Mouse (Mus musculus) retina, adult 2 months (tissue): Measurements from ENCODE around the gene Vkorc1.
"Not testable (repeated sequence)": the region's sequence is repeated elsewhere in the genome, so short reads cannot be mapped to it uniquely, and the experiment has no call there.

ENCODE experiments used
- DNase-seq: peaks from one replicate; pipeline ENCODE4 v3.0.0-alpha.2; 2012; ENCODE audit warnings: low read depth, low spot score

The Vkorc1 gene

DNA sequence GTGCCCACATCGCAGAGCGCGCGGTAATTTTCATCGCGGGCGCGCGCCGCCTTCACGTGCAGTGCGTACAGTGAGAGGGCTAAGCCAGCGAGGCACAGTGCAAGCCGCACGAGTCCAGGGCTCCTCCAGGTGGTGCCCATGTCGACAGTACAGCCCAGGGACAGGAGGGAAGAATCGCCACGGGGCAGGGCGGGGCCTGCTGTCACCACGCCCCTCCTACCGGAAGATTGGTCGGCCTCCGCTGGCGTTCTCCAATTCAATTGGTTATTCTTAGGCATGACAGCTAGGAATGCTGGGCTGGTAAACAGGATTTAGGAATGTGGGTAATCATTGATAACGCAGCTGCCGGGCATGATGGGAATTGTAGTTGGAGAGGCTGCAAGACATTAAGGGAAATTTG, at the start of gene Vkorc1, which contains the start of gene Gm21974:
Vkorc1 (minus strand) TSS at position 176 of the 400 bp plus-strand sequence.
Gm21974 (minus strand) TSS at position 13 of the 400 bp plus-strand sequence.
- DNase-seq, result peak; percentile 88

DNA sequence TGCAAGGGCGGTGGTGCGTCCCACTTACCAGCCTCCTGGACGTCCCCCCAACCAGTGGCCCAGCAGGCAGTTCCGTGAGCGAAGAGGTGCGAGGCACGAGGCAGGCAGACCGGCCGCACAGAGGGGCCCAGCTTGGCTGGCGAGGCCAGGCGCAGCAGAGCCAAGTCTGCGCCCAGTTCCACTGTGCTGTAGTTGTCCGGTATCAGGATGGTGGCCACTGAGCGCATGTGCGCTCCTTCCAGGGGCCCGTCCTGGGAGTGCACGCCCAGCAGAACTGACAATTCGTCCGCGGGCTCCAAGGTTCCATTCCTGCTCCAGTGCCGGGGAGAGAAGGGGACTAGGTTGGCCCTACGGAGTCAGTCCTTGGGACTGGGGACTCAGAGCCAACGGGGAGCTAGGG, 49.2 kb upstream of the Vkorc1 start:
- DNase-seq, result no peak

DNA sequence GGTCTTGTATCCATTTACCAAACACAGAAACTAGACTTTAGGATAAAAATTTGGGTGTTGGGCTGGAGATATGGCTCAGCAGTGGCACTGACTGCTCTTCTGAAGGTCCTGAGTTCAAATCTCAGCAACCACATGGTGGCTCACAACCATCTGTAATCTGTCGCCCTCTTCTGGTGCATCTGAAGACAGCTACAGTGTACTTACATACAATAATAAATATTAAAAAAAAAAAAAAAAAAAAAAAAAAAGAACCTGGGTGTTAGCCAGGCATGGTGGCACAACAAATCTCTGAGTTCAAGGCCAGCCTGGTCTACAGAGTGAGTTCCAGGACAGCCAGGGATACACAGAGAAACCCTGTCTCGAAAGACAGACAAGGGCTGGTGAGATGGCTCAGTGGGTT, 46.7 kb upstream of the Vkorc1 start:
- not testable (repeated sequence) for DNase-seq

DNA sequence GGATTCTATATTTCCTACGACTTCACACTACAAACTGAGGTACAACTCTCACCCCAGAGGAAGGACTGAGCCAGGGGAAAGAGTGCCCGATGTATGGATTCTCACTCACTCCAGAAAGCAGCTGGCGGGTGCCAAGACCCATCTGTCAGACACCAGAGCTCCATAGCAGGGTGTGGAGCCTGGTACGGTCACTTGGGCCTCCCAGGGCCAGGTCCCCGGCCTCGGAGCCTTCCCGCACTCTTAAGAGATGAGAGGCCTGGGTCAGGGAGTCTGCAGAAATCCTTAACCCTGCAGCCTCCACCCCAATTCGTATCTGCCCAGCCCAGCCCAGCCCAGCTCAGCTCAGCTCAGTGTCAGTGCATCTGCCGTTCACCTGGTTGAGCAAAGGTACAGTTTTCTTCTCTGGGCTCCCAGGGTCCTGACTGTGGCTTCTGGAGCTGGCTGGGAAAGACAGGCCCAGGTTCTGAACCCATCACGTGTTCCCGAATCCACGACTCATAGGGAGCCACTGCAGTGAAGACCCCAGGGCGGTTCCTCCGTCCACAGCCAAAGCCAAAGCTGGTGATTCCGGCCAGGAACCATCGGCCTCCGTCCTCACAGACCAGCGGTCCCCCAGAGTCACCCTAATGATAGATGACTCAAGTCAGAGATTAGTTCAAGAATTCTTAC, 40.9 kb upstream of the Vkorc1 start:
- no peak for DNase-seq

DNA sequence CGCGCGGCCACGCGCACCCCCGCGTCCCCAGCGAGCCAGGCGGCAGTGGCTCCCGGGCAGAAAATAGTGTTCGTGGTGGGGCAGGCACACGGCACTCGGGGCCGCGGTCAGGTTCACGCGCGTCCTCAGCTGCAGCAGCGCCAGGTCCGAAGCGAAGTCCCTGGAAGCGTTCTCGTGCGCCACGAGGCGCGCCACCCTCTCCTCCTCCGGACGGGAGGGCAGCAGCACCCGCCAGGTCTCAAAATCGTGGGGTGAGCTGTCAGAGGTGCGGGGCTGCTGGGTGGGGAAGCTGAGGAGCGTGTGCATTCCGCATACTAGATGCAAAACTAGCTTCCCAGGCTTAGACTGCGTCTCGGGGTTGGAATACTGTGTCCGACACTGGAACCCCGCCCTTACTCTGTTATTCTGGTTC, 40.3 kb upstream of the Vkorc1 start:
- no peak for DNase-seq

DNA sequence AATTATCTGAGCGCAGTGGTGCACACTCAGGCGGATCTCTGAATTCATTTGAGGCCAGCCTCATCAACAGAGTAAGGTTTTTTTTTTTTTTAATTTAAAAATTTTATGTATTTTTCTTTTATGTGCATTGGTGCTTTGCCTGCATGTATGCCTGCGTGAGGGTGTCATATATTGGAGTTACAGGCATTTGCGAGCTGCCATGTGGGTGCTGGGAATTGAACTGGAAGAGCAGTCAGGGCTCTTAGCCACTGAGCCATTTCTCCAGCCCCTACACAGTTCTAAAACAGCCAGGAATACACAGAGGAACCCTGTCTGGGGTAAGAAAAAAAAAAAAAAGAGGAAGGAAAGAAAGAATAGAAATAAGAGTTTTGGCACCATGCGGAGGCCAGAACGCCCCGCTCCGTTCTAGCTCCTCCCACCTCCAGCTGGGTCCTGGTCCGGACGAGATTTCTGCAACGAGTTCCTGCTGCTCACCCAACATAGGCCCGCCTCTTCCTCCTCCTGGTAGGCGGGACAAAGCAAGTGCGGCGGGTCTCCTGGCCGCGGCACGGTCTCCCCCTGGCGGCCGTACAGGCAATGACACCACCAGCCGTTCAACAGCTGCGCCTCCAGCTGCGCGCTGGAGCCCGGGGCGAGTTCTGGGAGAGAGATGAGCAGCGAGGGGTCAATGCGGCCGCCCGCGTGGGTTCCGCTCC, 39.8 kb upstream of the Vkorc1 start:
- peak; percentile 88 for DNase-seq

DNA sequence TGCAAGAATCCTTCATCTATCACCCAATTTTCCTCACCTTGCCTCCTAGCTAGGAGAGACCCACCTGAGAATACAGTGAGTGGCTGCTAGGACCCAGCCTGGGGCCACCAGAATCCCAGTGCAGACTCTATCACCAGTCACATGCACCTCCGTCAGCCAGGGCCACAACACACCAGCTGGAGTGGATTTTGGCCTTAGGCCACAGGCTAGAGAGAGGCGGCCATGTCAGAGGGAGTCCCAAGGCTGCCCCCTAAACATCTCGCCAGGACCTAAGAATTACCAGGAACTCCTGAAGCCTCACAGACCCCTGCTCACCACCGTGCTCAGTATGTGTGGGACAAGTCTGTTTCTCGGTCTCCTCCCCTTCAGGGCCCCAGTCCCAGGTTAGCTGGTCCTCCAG, 38.7 kb upstream of the Vkorc1 start:
- DNase-seq, result no peak

DNA sequence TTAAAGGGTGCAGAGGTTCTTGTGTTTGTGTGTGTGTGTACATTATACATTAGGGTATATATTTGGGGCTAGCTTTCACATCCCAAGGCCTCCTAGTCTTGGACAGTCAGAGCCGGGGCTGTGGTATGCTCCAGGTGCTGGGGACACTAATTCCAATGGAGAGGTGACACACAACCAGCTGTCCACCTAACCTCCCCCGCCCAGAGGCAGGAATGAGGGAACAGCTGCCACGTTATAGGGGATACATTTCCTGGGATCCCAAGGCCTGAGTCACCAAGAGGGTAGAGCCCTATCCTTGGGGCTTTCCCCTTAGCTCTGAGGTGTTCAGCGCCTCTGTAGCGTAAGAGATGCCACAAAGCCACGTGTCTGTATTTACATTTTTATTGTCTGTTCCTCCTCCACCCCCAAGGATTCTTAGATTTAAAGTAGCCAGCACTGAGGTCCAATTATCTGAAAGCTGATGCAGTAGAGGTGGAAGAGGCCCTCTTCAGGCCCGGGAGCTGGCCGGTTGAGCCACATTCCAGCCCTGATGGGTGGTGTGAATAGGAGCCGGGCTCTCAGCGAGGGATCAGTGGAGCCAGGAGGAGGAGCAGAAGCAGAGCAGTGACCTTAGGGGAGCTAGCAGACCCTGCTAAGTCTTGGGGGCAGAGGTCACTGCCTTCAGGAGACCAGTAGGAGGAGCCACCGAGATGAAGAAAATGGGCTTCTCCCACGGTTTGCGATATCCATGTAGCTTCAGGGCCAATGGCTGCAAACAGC, 37.0 kb upstream of the Vkorc1 start:
- no peak for DNase-seq

DNA sequence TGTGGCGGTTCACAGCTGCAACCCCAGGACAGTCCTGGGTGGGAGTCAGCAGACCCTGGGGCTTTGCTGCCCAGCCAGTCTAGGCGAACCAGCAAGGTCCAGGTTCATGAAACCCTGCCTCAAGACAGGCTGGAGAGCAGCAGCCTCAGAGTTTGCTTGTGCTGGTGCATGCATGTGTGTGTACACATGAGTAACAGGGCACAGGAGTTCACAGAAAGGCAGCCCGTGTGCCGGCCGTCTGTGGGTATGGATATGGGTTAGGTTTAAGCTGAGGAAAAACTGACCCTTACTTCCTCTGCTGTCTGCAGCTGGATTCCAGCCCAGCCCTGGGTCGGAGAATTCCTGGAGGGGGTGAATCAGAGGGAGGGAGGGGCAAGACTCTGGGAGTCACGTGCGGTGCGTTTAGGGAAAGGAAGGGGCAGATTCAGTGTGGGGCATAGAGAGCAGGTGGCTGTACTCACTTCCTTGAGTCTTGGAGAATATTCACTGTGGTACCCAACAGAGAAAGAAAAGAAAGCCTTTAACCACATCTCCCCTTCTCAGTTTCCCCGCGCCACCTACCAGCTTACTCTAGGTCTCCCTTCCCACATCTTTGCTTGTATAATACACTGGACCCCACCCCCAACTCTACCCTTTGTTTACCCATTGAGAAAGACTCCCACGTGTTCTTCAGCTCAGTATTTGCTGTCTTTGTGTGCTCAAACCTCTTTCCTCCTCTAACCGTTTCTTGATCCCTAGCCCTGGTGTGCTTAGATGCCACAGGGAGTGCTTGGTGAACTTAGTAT, 36.1 kb upstream of the Vkorc1 start:
- no peak for DNase-seq

DNA sequence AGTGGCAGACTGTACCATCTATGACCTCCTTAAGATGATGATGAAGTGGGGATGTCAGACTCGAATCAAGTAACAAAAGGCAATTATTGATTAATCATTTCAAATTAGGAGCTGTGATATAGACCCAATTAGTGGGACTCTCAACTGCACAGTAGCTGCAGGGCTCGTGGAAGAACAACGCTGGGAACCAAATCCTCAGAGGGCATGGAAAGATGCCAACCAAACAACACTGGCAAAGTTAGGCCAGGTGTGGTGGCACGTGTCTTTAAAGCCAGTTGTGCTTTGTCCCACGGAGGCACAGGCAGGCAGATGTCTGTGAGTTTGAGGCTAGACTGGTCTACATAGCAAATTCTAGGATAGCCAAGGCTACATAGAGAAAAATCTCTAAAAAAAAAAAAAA, 35.2 kb upstream of the Vkorc1 start:
- DNase-seq, result no peak

DNA sequence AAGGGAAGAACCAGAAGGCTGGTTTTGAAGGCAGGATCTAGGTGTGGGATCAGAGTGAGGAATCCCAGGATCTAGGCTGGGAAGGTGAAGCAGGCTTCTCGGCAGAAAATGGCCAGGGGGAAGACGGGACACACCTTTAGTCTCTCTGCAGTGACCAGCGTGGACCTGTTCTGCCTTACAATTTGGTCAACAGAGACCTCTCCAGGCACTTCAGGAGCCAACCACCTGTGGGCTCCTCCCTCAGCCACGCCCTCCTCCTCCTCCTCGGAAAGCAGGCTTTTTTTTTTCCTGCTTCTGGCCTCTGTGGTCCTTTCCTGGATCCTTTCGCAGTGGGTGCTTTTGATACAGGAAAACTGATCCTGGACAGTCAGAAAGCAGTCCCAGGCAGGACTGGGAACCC, 34.5 kb upstream of the Vkorc1 start, which contains the start of gene Prss8:
Prss8 (minus strand) TSS at position 182 of the 400 bp plus-strand sequence.
- DNase-seq, result no peak

DNA sequence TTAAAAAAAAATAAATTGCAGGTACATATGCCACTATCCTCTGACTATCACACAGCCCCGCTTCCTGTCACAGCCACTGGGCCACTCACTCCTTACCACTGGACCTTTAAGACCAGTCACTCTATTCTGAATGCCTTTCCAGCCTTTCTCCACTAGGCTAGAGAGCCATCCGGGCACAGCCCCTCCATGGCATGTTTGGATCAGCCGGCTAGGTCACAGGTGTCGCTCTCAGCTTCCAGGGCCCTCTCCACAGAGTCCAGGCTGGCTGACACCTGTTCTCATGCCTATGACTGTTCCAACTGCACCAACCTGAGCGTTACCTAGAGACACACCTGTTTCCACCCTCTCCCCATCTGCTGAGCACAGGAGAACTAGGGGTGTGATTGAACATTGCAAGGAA, 33.2 kb upstream of the Vkorc1 start:
- DNase-seq, result no peak

DNA sequence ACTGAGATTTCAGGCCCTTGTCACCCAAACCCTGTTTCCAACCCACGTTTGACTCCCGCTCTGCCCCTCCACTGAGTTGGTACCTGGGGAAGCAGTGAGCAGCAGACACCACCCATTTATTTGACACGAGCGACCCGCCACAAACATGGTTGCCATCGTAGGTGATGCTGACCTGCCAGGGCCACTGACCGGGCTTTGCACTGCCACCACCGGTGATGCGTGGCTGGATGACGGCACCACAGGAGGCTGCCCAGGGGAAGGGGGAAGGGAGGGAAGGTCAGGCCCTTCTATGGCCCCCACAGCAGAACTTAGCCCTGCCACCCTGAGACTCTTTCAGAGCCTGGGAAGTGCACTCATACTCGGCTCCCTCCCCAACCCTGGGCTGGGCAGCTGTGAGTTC, 32.3 kb upstream of the Vkorc1 start:
- DNase-seq, result no peak

DNA sequence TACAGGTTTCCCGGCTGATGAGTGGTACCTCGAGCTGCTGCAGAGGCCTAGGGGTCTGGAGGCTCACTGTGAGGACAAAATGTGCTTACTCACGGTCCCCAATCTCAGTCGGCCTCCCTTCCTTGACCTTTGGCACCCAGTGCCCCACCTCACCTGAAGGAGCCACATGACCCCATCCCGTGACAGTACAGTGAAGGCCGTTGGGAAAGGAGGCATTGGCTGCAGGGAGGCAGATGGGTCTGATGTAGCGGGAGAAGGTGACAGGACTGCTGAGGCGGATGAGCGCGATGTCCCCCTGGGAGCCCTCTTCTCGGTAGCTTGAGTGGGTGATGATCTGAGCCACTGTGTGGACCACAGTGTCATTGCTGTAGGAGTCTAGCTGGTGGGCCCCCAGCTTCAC, 31.4 kb upstream of the Vkorc1 start:
- no peak for DNase-seq

DNA sequence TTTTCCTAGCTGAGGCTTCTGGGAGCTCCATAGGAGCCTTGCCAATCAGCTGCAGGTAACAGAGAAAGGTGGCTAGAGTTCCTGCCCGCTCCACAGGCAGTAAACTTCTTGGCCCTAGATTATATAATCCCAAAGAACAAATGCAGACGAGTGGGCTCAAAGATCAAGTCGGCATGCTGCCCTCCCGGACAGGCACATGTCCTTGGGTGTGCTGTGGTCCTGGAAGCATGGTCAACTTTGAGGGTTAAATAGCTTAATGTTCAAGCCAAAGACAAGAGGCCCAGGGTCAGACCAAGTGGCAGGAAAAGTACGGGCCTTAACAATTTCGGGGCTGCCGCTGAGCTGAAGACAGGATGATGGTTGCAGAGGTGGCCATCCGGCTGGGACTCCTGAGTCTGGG, 30.6 kb upstream of the Vkorc1 start:
- no peak for DNase-seq

DNA sequence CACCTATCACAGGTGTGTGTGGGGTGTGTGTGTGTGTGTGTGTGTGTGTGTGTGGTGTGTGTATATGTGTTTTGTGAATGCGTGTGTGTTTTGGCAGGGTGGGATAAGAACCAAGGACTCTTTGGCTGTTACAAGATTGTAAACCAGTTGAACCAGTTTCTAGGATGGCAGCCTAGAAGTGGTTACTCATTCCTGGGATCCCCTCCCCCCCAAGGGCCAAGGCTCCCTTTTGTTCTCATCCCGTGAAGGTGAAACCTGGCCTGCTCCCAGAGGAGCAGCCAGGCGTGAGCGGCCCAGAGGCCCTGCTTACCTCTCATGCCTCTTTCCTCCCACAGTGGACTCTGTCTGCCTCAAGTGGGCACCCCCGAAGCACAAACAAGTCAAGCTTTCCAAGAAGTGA, 29.8 kb upstream of the Vkorc1 start:
- DNase-seq, result no peak

DNA sequence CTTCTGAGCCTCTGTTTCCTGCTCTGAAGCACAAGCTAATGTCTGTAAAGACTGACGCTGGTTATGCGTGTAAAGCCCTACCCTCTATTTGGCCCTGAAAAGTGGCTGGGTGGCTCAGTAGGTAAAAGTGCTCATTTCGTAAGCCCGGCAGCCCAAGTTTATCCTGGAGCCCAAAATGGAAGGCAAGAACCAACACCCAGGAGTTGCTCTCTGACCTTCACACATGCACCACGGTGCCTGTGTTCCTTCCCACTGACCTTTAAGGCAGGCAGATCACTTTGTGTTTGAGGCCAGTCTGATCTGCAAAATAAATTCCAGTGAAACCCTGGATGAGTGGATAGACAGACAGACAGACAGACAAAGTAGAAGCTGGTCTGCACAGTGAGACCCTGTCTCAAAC, 28.3 kb upstream of the Vkorc1 start:
- no peak for DNase-seq

DNA sequence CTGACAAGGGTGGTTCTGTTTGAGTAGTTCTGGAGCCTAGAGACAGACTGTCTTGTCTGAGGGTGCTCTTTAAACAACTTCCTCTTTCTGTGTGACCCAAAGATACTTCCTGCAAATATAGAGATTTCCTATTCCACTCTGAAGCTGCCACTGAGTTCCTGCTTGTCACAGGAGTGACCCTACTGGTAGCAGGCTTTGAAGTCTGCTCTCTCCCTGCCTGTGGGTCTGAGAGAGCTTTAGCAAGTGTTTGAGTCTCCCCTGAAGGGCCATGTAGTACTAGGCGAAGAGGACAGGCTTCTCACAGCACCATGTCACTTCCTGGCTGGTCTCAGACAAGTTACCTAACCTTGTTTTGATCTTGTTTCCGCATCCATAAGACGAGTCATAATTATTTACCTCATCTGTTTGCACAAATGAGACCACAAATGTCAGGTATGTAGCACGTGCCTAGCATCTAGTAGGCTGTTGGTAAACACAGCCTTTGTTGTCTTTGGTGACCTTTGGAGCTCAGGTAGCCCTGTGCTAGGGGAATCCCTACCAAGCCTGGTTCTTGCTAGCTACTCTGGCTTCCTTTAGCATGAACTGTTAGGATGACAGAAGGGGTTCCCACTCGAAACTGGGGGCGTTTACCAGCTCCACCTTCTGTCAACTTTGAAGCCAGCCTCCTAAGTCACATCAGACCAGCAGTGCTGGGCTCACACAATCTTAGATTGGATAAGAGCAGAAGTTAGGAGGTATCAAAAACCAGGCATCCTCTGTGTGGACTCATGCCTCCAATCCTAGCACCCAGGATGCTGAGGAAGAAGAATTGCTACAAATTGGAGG, 27.2 kb upstream of the Vkorc1 start:
- no peak for DNase-seq

DNA sequence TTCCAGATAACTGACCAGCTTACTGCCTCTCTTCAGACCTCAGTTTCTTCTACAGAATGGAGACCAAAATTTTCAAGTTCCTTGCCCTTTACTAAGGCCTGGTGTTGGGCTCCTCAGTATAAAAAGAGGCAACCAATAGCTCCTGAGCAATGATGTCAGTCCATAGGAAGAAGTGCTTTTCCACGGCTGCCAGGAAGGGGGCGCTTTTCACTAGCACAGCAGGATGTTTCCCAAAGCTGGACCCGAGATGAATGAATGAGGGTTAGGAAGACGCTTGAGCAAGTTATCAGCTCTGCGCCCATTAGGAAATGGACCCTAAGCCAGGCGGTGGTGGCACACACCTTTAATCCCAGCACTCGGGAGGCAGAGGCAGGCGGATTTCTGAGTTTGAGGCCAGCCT, 26.1 kb upstream of the Vkorc1 start:
- no peak for DNase-seq

DNA sequence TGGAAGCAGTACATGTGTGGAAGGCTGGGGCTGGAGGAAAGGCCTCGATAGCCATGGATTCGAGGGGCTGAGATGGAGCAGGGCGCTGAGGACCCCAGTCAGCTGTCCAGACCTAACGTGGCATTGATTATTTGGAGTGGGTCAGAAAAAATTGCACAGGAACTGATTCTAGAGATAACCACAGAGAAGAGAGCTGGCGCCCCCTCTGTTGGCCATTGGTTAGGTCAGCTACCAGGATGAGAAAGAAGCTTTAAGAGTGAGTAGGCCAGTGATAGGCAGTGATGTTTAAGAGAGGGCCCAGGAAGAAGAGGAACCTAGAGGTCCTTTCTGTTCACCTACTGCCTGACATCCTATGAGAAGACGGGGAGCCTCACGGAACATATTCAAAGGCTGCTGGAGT, 23.9 kb upstream of the Vkorc1 start:
- DNase-seq, result no peak

DNA sequence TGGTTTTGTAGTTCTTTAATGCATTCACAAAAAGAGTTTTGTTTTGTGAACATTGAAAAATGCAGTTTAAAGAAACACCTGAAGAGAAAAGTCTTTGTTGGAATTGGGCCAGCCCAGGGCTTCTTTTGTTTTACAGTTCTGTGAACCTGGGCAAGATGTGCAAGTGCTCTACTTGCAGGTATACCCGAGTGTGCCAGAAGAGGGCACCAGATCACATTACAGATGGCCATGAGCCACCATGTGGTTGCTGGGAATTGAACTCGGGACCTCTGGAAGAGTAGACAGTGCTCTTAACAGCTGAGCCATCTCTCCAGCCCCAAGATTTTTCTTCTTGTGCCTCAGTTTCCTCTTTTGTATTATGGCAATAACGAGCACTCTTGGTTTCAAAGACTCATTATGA, 22.8 kb upstream of the Vkorc1 start:
- DNase-seq, result no peak
